Mouse (Mus musculus) MEL (cell line): ENCODE measurements around the gene Ndufv2. TPM values are rescaled to one million over a fixed set of nuclear protein-coding genes. Genes with fewer than 3 reads are reported as not detected.

Source experiments
- DNase-seq: peaks from one replicate; pipeline ENCODE4 v3.0.0; 2011; ENCODE audit warnings: low read depth, low spot score
- H3K27ac ChIP-seq: 2 replicates; pipeline ENCODE4 v1.5.1; 2012; ENCODE audit warnings: low read depth, mild to moderate bottlenecking, control low read depth, low read length, moderate library complexity; ENCODE audit not compliant: control insufficient read depth
- H3K27me3 ChIP-seq, 2 experiments: fragments of 150-350 bp in 1 of 2; sonication (generic) in 1 of 2; 2 replicates each; pipeline ENCODE4 v1.6.1; 2012; ENCODE audit warnings: low read length in 2 of 2, mild to moderate bottlenecking in 2 of 2, improper control_type of control experiment in 1 of 2, moderate library complexity in 1 of 2; ENCODE audit not compliant: insufficient read depth in 2 of 2, control insufficient read depth in 1 of 2
- H3K36me3 ChIP-seq, 2 experiments: 2 replicates each; pipeline ENCODE4 v1.6.1; 2012 to 2014; ENCODE audit warnings: low read length in 2 of 2, improper control_type of control experiment in 1 of 2, inconsistent platforms in 1 of 2, mild to moderate bottlenecking in 1 of 2; ENCODE audit not compliant: insufficient read depth in 2 of 2, control insufficient read depth in 1 of 2
- H3K4me1 ChIP-seq, 2 experiments: fragments of 150-350 bp in 1 of 2; sonication (generic) in 1 of 2; 2 replicates each; pipeline ENCODE4 v1.6.1; 2012; ENCODE audit warnings: low read length in 2 of 2, improper control_type of control experiment in 1 of 2, mild to moderate bottlenecking in 1 of 2; ENCODE audit not compliant: insufficient read depth in 2 of 2, control insufficient read depth in 1 of 2
- H3K4me3 ChIP-seq, 2 experiments: fragments of 150-350 bp in 1 of 2; sonication (generic) in 1 of 2; 2 replicates each; pipeline ENCODE4 v1.5.1; 2012; ENCODE audit warnings: low read depth in 2 of 2, low read length in 2 of 2, mild to moderate bottlenecking in 2 of 2, moderate library complexity in 2 of 2, control low read depth in 1 of 2, improper control_type of control experiment in 1 of 2; ENCODE audit not compliant: control insufficient read depth in 1 of 2, insufficient read depth in 1 of 2
- H3K79me2 ChIP-seq: 2 replicates; pipeline ENCODE4 v1.6.1; 2012; ENCODE audit warnings: mild to moderate bottlenecking, low read length, moderate library complexity; ENCODE audit not compliant: control insufficient read depth, poor library complexity, insufficient read depth
- H3K9ac ChIP-seq: 2 replicates; pipeline ENCODE4 v1.6.1; 2012; ENCODE audit warnings: low read depth, mild to moderate bottlenecking, control low read depth, low read length, moderate library complexity; ENCODE audit not compliant: control insufficient read depth, poor library complexity, severe bottlenecking
- H3K9me3 ChIP-seq: fragments of 150-350 bp; sonication (generic); replicated peaks from 2 replicates; pipeline ENCODE4 v1.6.1; 2012; ENCODE audit warnings: mild to moderate bottlenecking, low read length, improper control_type of control experiment, moderate library complexity; ENCODE audit not compliant: insufficient read depth
- BHLHE40 ChIP-seq: IDR thresholded peaks from 2 replicates; pipeline ENCODE4 v1.6.1; 2012; ENCODE audit warnings: low read depth, mild to moderate bottlenecking, inconsistent platforms, low read length, improper control_type of control experiment, borderline replicate concordance
- ELF1 ChIP-seq: IDR thresholded peaks from 2 replicates; pipeline ENCODE4 v1.6.1; 2014; ENCODE audit warnings: low read depth, mild to moderate bottlenecking, inconsistent platforms, low read length, improper control_type of control experiment, moderate library complexity
- EP300 ChIP-seq, 2 experiments: IDR thresholded peaks; 2 replicates each; pipeline ENCODE4 v1.6.1; 2011; ENCODE audit warnings: improper control_type of control experiment in 2 of 2, low read length in 2 of 2, low read depth in 1 of 2, mild to moderate bottlenecking in 1 of 2
- ETS1 ChIP-seq: IDR thresholded peaks from 2 replicates; pipeline ENCODE4 v1.6.1; 2012; ENCODE audit warnings: low read depth, mild to moderate bottlenecking, inconsistent platforms, low read length, improper control_type of control experiment, moderate library complexity
- GATA1 ChIP-seq: IDR thresholded peaks from 2 replicates; pipeline ENCODE4 v1.6.1; 2011; ENCODE audit warnings: low read depth, low read length, improper control_type of control experiment
- HCFC1 ChIP-seq: IDR thresholded peaks from 2 replicates; pipeline ENCODE4 v1.6.1; 2012; ENCODE audit warnings: low read depth, mild to moderate bottlenecking, inconsistent platforms, low read length, improper control_type of control experiment, moderate library complexity
- MAFK ChIP-seq: IDR thresholded peaks from 2 replicates; pipeline ENCODE4 v1.6.1; 2011; ENCODE audit warnings: low read depth, mild to moderate bottlenecking, low read length, improper control_type of control experiment, borderline replicate concordance
- MAX ChIP-seq: IDR thresholded peaks from 2 replicates; pipeline ENCODE4 v1.6.1; 2011; ENCODE audit warnings: low read length, improper control_type of control experiment
- MAZ ChIP-seq: IDR thresholded peaks from 2 replicates; pipeline ENCODE4 v1.6.1; 2012; ENCODE audit warnings: low read depth, mild to moderate bottlenecking, inconsistent platforms, low read length, improper control_type of control experiment
- MXI1 ChIP-seq: IDR thresholded peaks from 2 replicates; pipeline ENCODE4 v1.6.1; 2011; ENCODE audit warnings: mild to moderate bottlenecking, low read depth, low read length, improper control_type of control experiment
- MYC ChIP-seq: IDR thresholded peaks from 2 replicates; pipeline ENCODE4 v1.6.1; 2011; ENCODE audit warnings: low read depth, mild to moderate bottlenecking, low read length, improper control_type of control experiment, moderate library complexity
- SIN3A ChIP-seq: IDR thresholded peaks from 2 replicates; pipeline ENCODE4 v1.6.1; 2012; ENCODE audit warnings: low read length, improper control_type of control experiment, inconsistent platforms
- TAL1 ChIP-seq: IDR thresholded peaks from 2 replicates; pipeline ENCODE4 v1.6.1; 2012; ENCODE audit warnings: mild to moderate bottlenecking, inconsistent platforms, low read length, moderate library complexity, mixed read lengths
- TBP ChIP-seq: IDR thresholded peaks from 2 replicates; pipeline ENCODE4 v1.8.0; 2011; ENCODE audit warnings: low read depth, low read length, improper control_type of control experiment
- UBTF ChIP-seq: IDR thresholded peaks from 2 replicates; pipeline ENCODE4 v1.6.1; 2012; ENCODE audit warnings: low read depth, mild to moderate bottlenecking, inconsistent platforms, low read length, improper control_type of control experiment, moderate library complexity, borderline replicate concordance; ENCODE audit not compliant: insufficient read depth
- USF1 ChIP-seq: IDR thresholded peaks from 2 replicates; pipeline ENCODE4 v1.6.1; 2014; ENCODE audit warnings: low read depth, mild to moderate bottlenecking, inconsistent platforms, low read length, improper control_type of control experiment, moderate library complexity
- ZNF384 ChIP-seq: IDR thresholded peaks from 2 replicates; pipeline ENCODE4 v1.6.1; 2012; ENCODE audit warnings: low read depth, mild to moderate bottlenecking, inconsistent platforms, low read length, improper control_type of control experiment
- polyA plus RNA-seq, 2 experiments: library from polyadenylated mRNA; stranded (reverse) in 1 of 2; unstranded in 1 of 2; fragments of >175 nt in 1 of 2; fragments of >200 nt in 1 of 2; gene quantifications; 2 replicates each; pipeline versions ENCODE4 v1.2.1 to v1.2.4; 2012; ENCODE audit warnings: low replicate concordance in 2 of 2, low read depth in 1 of 2; ENCODE audit not compliant: insufficient read length in 2 of 2, insufficient read depth in 1 of 2, missing spikeins in 1 of 2
- total RNA-seq: library from RNA; depleted of rRNA; stranded (reverse); fragments of 300-350 nt; gene quantifications from 2 replicates; pipeline ENCODE4 v1.2.3, GENCODE M21; 2012; rRNA removed

Ndufv2 gene
- total and polyA plus RNA-seq, 3 experiments = 169 to 178 TPM; not detected in 1

DNA sequence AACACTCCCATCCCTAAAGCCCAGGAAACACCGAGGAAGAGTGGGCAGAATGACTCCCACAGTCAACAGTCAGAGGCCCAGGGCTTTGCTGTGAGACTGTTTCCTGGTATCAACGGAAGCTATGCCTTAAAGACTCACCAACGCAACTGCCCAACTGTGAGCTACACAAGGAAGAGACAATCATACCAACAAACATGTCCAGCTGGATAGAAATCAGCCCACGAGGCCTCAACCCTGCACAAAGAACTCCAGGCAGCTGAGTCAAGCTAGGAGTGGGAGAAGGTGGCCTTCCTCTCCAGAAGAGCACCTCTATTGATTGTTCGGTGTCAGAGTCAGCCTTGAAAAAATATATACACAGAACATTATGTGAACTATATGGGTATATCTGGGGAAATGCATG lies 69.4 kb downstream of the Ndufv2 start:
- Histone ChIP-seq H3K27me3 (no peaks in the 10 kb centered on the region), H3K4me3 (no peak overlapping the region), H3K9ac (no peak overlapping the region), H3K27ac (no peak overlapping the region)
- no peak for DNase-seq
- TF ChIP-seq EP300 (IDR thresholded peaks at IDR 0.05; ENCODE audit: low read depth in 1 of 2, low read length in 2 of 2) = no peak
- no peak for TF ChIP-seq ETS1
- TF ChIP-seq MAX = no peak
- no peak for TF ChIP-seq TAL1
- no peak for TF ChIP-seq ELF1
- no peak for TF ChIP-seq TBP
- TF ChIP-seq ZNF384 = no peak
- TF ChIP-seq USF1 = no peak
- TF ChIP-seq HCFC1 = no peak
- TF ChIP-seq GATA1 = no peak
- no peak for TF ChIP-seq UBTF
- TF ChIP-seq MYC = no peak
- TF ChIP-seq MAFK = no peak
- TF ChIP-seq MXI1 = no peak
- TF ChIP-seq SIN3A = no peak
- no peak for TF ChIP-seq MAZ
- no peak for TF ChIP-seq BHLHE40
- TF ChIP-seq, all 39 proteins: peak for 0
- Histone ChIP-seq H3K9me3 (no peaks in the 10 kb centered on the region), H3K79me2 (no peaks in the 10 kb centered on the region), H3K4me1 (no peaks in the 10 kb centered on the region), H3K36me3 (peaks cover 0 to 11% of the 10 kb centered on the region in 2 experiments; a peak in 2 of 4 replicates)

Other genes starting within 250 kb of the Ndufv2 start
- 53.2 and 57.7 TPM in 2 replicates for gene Ralbp1, start 215.8 kb downstream of the Ndufv2 start, total RNA-seq
- 10 to 100 TPM in 1 of 2 experiments, not detected in 1; 69.6 TPM for gene Ralbp1, start 215.8 kb downstream of the Ndufv2 start, polyA plus RNA-seq
- gene Twsg1, start 150.3 kb downstream of the Ndufv2 start, total RNA-seq = 11.9 and 17.0 TPM in 2 replicates
- 10 to 100 TPM in 1 of 2 experiments, not detected in 1; 17.7 TPM for gene Twsg1, start 150.3 kb downstream of the Ndufv2 start, polyA plus RNA-seq
- 9.6 and 10.0 TPM in 2 replicates for gene Ankrd12, start 24.5 kb downstream of the Ndufv2 start, total RNA-seq
- 10 to 100 TPM in 1 of 2 experiments, not detected in 1; 13.3 TPM for gene Ankrd12, start 24.5 kb downstream of the Ndufv2 start, polyA plus RNA-seq
- gene Washc1, start 10.0 kb upstream of the Ndufv2 start, total RNA-seq = 37.0 and 37.8 TPM in 2 replicates
- gene Washc1, start 10.0 kb upstream of the Ndufv2 start, polyA plus RNA-seq = 10 to 100 TPM in 1 of 2 experiments, not detected in 1; 58.6 TPM
- 26.9 and 27.2 TPM in 2 replicates for gene Ddx11, start 22.0 kb upstream of the Ndufv2 start, total RNA-seq
- gene Ddx11, start 22.0 kb upstream of the Ndufv2 start, polyA plus RNA-seq = 10 to 100 TPM in 1 of 2 experiments, not detected in 1; 32.7 TPM